Comparison of ENCODE assay signal across 8 mouse cellular contexts in genomic region chr6:67269459-67269858, GRCm38 (mm10). TPM values are rescaled to one million over a fixed set of nuclear protein-coding genes. Genes with fewer than 3 reads are reported as not detected.
DNase-seq lines count a peak whose midpoint lies in the region; ATAC-seq and TF ChIP-seq lines count a peak whose summit lies in the region.

No protein-coding gene starts in this region.

- no peak for DNase-seq in kidney, postnatal 0 days (ENCODE audit: low spot score)
- DNase-seq in kidney, postnatal 10 days: no peak
- DNase-seq in embryonic facial prominence, embryonic 11.5 days (ENCODE audit: low spot score): no peak
- DNase-seq in left cerebral cortex, postnatal 10 days (ENCODE audit: extremely low spot score in 1 of 2, low spot score in 2 of 2): no peak
- DNase-seq in embryo, embryonic 9.5 days (ENCODE audit: extremely low spot score): no peak
- DNase-seq in left cerebral cortex, postnatal 14 days (ENCODE audit: low spot score in 2 of 2): no peak

- no peak for ATAC-seq in kidney, postnatal 0 days (replicated peaks; ENCODE audit: low FRiP score, low read depth)
- no peak for ATAC-seq in embryonic facial prominence, embryonic 11.5 days (replicated peaks; ENCODE audit: insufficient number of reproducible peaks, low FRiP score, low TSS enrichment, low read depth)
- no peak for ATAC-seq in intestine, embryonic 15.5 days
- no peak for ATAC-seq in midbrain, embryonic 16.5 days

- H3K36me3 ChIP-seq in kidney, postnatal 0 days (ENCODE audit: insufficient read depth, low read length): peaks cover 6% of the 10 kb centered on the region; the same call in 1 of the 2 replicates
- H3K36me3 ChIP-seq in embryonic facial prominence, embryonic 11.5 days (replicated peaks; ENCODE audit: control insufficient read depth, insufficient read depth, low read depth, low read length): no peaks in the 10 kb centered on the region; the same call in 1 of the 2 replicates
- H3K36me3 ChIP-seq in intestine, embryonic 15.5 days: 0 out of 2 replicates have a peak, but pooled peaks cover 3% of the 10 kb centered on the region
- peaks cover 5% of the 10 kb centered on the region; the same call in 1 of the 2 replicates for H3K36me3 ChIP-seq in midbrain, embryonic 16.5 days (ENCODE audit: control insufficient read depth, insufficient read depth, low read length)

- no peak overlapping the region for H3K27ac ChIP-seq in kidney, postnatal 0 days
- H3K27ac ChIP-seq in embryonic facial prominence, embryonic 11.5 days (replicated peaks; ENCODE audit: low read depth, low read length): no peak overlapping the region
- no peak overlapping the region for H3K27ac ChIP-seq in intestine, embryonic 15.5 days
- H3K27ac ChIP-seq in midbrain, embryonic 16.5 days (ENCODE audit: low read length): no peak overlapping the region

- intact Hi-C loops in left cerebral cortex, postnatal 10 days (cut with DNase I): no loop called here
- intact Hi-C loops in left cerebral cortex, postnatal 14 days (cut with DNase I): loop anchor here (5.0 kb wide), 2 partner anchors 102 to 232 kb away; partner anchors contain the start of gene Gadd45a

- H3K27me3 ChIP-seq in kidney, postnatal 0 days (ENCODE audit: insufficient read depth, low read length): no peaks in the 10 kb centered on the region
- no peaks in the 10 kb centered on the region for H3K27me3 ChIP-seq in embryonic facial prominence, embryonic 11.5 days (ENCODE audit: control insufficient read depth, insufficient read depth, low read length)
- no peaks in the 10 kb centered on the region for H3K27me3 ChIP-seq in intestine, embryonic 15.5 days (replicated peaks)
- H3K27me3 ChIP-seq in midbrain, embryonic 16.5 days (ENCODE audit: control insufficient read depth, insufficient read depth, low read depth, low read length): no peaks in the 10 kb centered on the region

- H3K4me2 ChIP-seq in kidney, postnatal 0 days (ENCODE audit: low read length): peak overlapping the region; percentile 72
- peak overlapping the region; percentile 27 for H3K4me2 ChIP-seq in embryonic facial prominence, embryonic 11.5 days (ENCODE audit: low read depth, low read length)
- peak overlapping the region; percentile 55 for H3K4me2 ChIP-seq in intestine, embryonic 15.5 days (replicated peaks)
- H3K4me2 ChIP-seq in midbrain, embryonic 16.5 days (ENCODE audit: low read length): peak overlapping the region; percentile 90

- H3K9me3 ChIP-seq in kidney, postnatal 0 days (replicated peaks; ENCODE audit: low read length): no peaks in the 10 kb centered on the region
- no peaks in the 10 kb centered on the region for H3K9me3 ChIP-seq in embryonic facial prominence, embryonic 11.5 days (replicated peaks; ENCODE audit: control insufficient read depth, low read length)
- H3K9me3 ChIP-seq in intestine, embryonic 15.5 days: no peaks in the 10 kb centered on the region
- H3K9me3 ChIP-seq in midbrain, embryonic 16.5 days (replicated peaks; ENCODE audit: control insufficient read depth, low read length, poor library complexity, severe bottlenecking): no peaks in the 10 kb centered on the region

- H3K9ac ChIP-seq in kidney, postnatal 0 days (ENCODE audit: low read depth, low read length): no peak overlapping the region
- no peak overlapping the region for H3K9ac ChIP-seq in embryonic facial prominence, embryonic 11.5 days (replicated peaks; ENCODE audit: low read length)
- H3K9ac ChIP-seq in intestine, embryonic 15.5 days: peak overlapping the region; percentile 8; the same call in 1 of the 2 replicates
- no peak overlapping the region for H3K9ac ChIP-seq in midbrain, embryonic 16.5 days (ENCODE audit: low read depth, low read length)

- H3K4me1 ChIP-seq in kidney, postnatal 0 days (replicated peaks; ENCODE audit: insufficient read depth, low read length): peaks cover 3% of the 10 kb centered on the region; the same call in 1 of the 2 replicates
- no peaks in the 10 kb centered on the region for H3K4me1 ChIP-seq in embryonic facial prominence, embryonic 11.5 days (ENCODE audit: control insufficient read depth, insufficient read depth, low read length)
- H3K4me1 ChIP-seq in intestine, embryonic 15.5 days (replicated peaks): no peaks in the 10 kb centered on the region
- H3K4me1 ChIP-seq in midbrain, embryonic 16.5 days (ENCODE audit: control insufficient read depth, insufficient read depth, low read length): peaks cover 14% of the 10 kb centered on the region

- peak overlapping the region; percentile 91; the same call in 1 of the 2 replicates for H3K4me3 ChIP-seq in kidney, postnatal 0 days (replicated peaks; ENCODE audit: low read depth, low read length)
- H3K4me3 ChIP-seq in embryonic facial prominence, embryonic 11.5 days (ENCODE audit: low read depth, low read length): peak overlapping the region; percentile 99
- peak overlapping the region; percentile 26 for H3K4me3 ChIP-seq in intestine, embryonic 15.5 days (replicated peaks)
- peak overlapping the region; percentile 14; the same call in 1 of the 2 replicates for H3K4me3 ChIP-seq in midbrain, embryonic 16.5 days (ENCODE audit: low read depth, low read length)

- 6% methylated on average over 2 of the region's 2 CpGs for WGBS in kidney, postnatal 0 days
- 41% methylated on average over 2 of the region's 2 CpGs for WGBS in embryonic facial prominence, embryonic 11.5 days
- 17% methylated on average over 2 of the region's 2 CpGs for WGBS in intestine, embryonic 15.5 days
- 42% methylated on average over 2 of the region's 2 CpGs for WGBS in midbrain, embryonic 16.5 days

- TF ChIP-seq CTCF in kidney, postnatal 0 days (IDR thresholded peaks at IDR 0.05; ENCODE audit: low read depth): no peak

RNA-seq across cellular contexts. Expression of gene Serbp1, which starts 31.5 kb away (rescaled TPM):
- polyA plus RNA-seq in kidney, postnatal 0 days (2015; fragmentation: Nextera tagmentation; extraction: Ambion mirVana): 356 and 371 TPM in 2 replicates
- polyA plus RNA-seq in embryonic facial prominence, embryonic 11.5 days (2014; fragmentation: Nextera tagmentation; extraction: Ambion mirVana): 640 and 669 TPM in 2 replicates
- 392 and 427 TPM in 2 replicates for polyA plus RNA-seq in intestine, embryonic 15.5 days (2015; fragmentation: Nextera tagmentation; extraction: Ambion mirVana)
- polyA plus RNA-seq in midbrain, embryonic 16.5 days (2015; fragmentation: Nextera tagmentation; extraction: Ambion mirVana): 270 and 283 TPM in 2 replicates
- 100 to 1,000 TPM; 238 to 241 TPM for total RNA-seq in left cerebral cortex, postnatal 10 days (2021)
- total RNA-seq in left cerebral cortex, postnatal 14 days (2021): 100 to 1,000 TPM; 209 to 215 TPM

Comparison
In these comparisons a context has a peak if more than half of its experiments do, and no peak if none do; other contexts are left out.
1. H3K4me2 ChIP-seq: peak in every context shown above with its lines; median percentile 90 in midbrain, embryonic 16.5 days; 72 in kidney, postnatal 0 days; 55 in intestine, embryonic 15.5 days; 27 in embryonic facial prominence, embryonic 11.5 days.
2. H3K4me3 ChIP-seq: peak in every context shown above with its lines; median percentile 99 in embryonic facial prominence, embryonic 11.5 days; 91 in kidney, postnatal 0 days; 26 in intestine, embryonic 15.5 days; 14 in midbrain, embryonic 16.5 days.